Mouse (Mus musculus): ENCODE measurements around the gene Spin1. TPM values are rescaled to one million over a fixed set of nuclear protein-coding genes. Genes with fewer than 3 reads are reported as not detected.

Gene Spin1
- 28.6 and 32.8 TPM in 2 replicates for total RNA-seq (2023)

DNA sequence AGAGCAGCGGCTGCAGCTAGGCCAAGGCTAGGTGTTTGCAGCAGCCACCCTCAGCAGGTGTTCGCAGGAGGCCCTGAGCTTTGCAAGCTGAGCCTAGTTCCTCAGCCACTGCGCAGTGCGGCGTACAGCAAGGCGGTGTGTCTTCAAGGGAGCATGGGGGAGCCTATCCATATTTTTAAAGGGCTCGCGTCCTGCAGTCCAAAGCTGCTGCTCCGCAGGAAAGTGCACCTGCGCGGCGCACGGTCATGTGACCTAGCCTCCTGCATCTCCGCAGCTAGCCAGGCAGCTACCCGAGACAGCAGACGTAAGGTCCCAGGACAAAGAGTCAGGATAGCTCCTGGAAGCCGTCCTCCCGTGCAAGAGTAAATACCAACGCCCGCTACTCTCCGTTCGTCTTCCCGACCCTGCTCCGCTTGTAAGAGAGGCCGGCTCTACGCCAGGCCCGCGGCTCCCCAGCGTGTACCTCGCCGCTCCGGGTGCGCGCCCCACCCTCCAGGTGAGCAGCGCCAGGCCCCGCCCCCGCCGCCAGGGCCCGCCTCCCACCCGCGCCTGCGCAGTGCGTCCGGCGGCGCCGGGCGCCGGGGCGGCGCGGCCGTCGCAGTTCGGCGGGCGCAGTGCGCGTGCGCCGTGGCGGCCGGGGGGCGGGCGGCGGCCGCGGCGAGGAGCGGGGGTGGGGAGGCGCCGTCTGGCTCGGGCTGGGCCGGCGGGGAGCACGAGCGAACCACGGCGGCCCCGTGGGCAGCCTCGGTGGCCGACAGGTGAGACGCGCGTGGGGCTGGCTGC is at the start of gene Spin1:
Gene Spin1, plus strand, starts transcription at position 648 of the 783 bp plus-strand sequence.

DNA sequence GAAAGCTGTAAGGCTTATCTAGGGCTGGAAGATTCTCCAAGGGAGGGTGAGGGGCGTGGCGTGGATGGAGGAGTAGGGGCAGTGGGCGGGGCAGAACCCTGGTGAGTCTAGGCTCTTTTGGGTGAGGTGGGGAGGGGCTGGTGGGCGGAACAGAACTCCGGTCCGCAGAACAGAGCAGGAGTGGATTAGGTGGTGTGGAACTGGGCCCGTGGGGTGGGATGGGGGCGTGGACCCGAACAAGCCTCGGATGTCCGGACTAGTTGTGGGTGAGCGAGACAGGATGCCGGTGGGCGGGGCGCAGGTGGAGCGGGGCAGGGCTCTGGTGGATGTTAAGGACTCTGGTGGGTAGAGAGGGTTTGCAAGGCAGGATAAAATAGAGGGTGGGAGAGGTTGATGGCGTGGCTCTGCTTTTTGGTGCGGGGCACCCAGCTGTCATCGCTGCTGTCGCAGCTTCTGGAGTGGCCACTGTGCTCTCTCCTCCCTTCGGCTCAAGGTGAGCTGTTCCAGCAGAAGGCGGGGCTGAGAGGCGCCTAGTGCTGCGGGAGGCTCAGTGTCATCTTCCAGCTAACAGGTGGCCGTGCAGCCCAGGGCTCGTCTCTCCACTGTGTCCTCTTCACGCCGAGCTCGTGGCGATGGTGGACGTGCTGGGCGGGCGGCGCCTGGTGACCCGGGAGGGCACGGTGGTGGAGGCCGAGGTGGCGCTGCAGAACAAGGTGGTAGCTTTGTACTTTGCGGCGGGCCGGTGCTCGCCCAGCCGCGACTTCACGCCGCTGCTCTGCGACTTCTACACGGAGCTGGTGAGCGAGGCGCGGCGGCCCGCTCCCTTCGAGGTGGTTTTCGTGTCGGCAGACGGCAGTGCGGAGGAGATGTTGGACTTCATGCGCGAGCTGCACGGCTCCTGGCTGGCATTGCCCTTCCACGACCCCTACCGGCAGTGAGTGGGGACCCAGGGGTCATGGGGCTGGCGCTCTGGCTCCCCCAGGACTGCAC is 70.3 kb downstream of the Spin1 start, which contains the start of gene Nxnl2:
Gene Nxnl2, plus strand, starts transcription at position 332 of the 990 bp plus-strand sequence.

Other genes with a start within 250 kb of the Spin1 start
- gene Nxnl2, start 70.1 kb downstream of the Spin1 start, total RNA-seq (2023): not detected in 2 replicates

All from neutrophil, adult 65 days (primary cell).